22 mouse cellular contexts compared by ENCODE assay signal in the genomic region with DNA sequence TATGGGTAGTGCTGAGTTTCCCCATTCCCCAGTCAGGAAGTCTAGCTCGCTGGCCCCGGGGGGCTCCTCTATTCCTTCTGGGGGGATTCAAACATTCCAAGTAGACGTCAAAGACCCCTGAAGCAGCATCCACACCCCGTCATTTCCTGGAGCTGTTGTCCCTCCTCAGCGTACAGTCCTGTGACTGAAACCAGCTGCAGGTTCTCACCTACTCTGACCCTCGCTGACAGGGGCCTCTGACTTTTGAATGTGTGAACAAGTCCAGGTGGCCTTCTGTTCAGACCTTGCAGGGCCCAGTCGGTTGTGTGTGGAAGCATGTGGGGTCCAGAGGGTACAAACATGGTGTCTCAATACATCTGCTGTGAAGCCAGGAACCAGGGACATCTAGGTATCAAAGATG. TPM values are rescaled to one million over a fixed set of nuclear protein-coding genes. Genes with fewer than 3 reads are reported as not detected.
DNase-seq lines count a peak whose midpoint lies in the region; ATAC-seq and TF ChIP-seq lines count a peak whose summit lies in the region.
"Had no signal": no experiment of that assay in that cellular context is flagged by ENCODE, and none has a peak within 500 bp of the region (broad histone marks: within the 10 kb centered on the region; RNA-seq: fewer than 3 reads in every experiment).

No protein-coding gene starts in this region.

- H3K4me3 ChIP-seq in forebrain, embryonic 10.5 days, result no peak overlapping the region
- no peak overlapping the region for H3K4me3 ChIP-seq in forebrain, embryonic 14.5 days (ENCODE audit: low read depth, low read length)
- no peak overlapping the region for H3K4me3 ChIP-seq in stomach, embryonic 14.5 days (ENCODE audit: low read depth, low read length)
- H3K4me3 ChIP-seq in stomach, postnatal 0 days (ENCODE audit: low read depth, low read length), result no peak overlapping the region
- H3K4me3 ChIP-seq in liver, embryonic 14.5 days (ENCODE audit: insufficient read depth in 1 of 2, low read depth in 2 of 2, low read length in 2 of 2), result no peak overlapping the region
- no peak overlapping the region for H3K4me3 ChIP-seq in stomach, embryonic 16.5 days (replicated peaks; ENCODE audit: low read length)
- H3K4me3 ChIP-seq: embryonic facial prominence, embryonic 12.5 days; forebrain, embryonic 15.5 days; hindbrain, embryonic 15.5 days; midbrain, embryonic 12.5 days had no signal

- 68% methylated on average over 7 of the region's 7 CpGs for WGBS in forebrain, embryonic 10.5 days
- WGBS in forebrain, embryonic 14.5 days, result 82% methylated on average over 7 of the region's 7 CpGs
- 44% methylated on average over 7 of the region's 7 CpGs for WGBS in stomach, embryonic 14.5 days
- WGBS in stomach, postnatal 0 days, result 49% methylated on average over 7 of the region's 7 CpGs
- 71% methylated on average over 7 of the region's 7 CpGs for WGBS in liver, embryonic 14.5 days (ENCODE audit: insufficient replicate concordance)
- 46% methylated on average over 7 of the region's 7 CpGs for WGBS in stomach, embryonic 16.5 days

- H3K4me2 ChIP-seq in forebrain, embryonic 14.5 days (ENCODE audit: low read length), result no peak overlapping the region
- H3K4me2 ChIP-seq in stomach, embryonic 14.5 days (replicated peaks; ENCODE audit: low read depth, low read length), result no peak overlapping the region
- no peak overlapping the region for H3K4me2 ChIP-seq in stomach, postnatal 0 days (replicated peaks; ENCODE audit: low read depth)
- peak overlapping the region; percentile 70 for H3K4me2 ChIP-seq in liver, embryonic 14.5 days (ENCODE audit: low read depth)
- no peak overlapping the region for H3K4me2 ChIP-seq in stomach, embryonic 16.5 days (ENCODE audit: low read depth, low read length)
- H3K4me2 ChIP-seq: embryonic facial prominence, embryonic 12.5 days; forebrain, embryonic 15.5 days; hindbrain, embryonic 15.5 days; midbrain, embryonic 12.5 days had no signal

- no peaks in the 10 kb centered on the region for H3K27me3 ChIP-seq in forebrain, embryonic 10.5 days (ENCODE audit: poor library complexity, severe bottlenecking)
- no peaks in the 10 kb centered on the region for H3K27me3 ChIP-seq in forebrain, embryonic 14.5 days (replicated peaks; ENCODE audit: control insufficient read depth, insufficient read depth, low read length)
- H3K27me3 ChIP-seq in stomach, embryonic 14.5 days (ENCODE audit: control insufficient read depth, insufficient read depth, low read length), result no peaks in the 10 kb centered on the region
- no peaks in the 10 kb centered on the region for H3K27me3 ChIP-seq in stomach, postnatal 0 days (ENCODE audit: control insufficient read depth, insufficient read depth, low read length)
- no peaks in the 10 kb centered on the region for H3K27me3 ChIP-seq in liver, embryonic 14.5 days (ENCODE audit: control insufficient read depth, insufficient read depth, low read length)
- no peaks in the 10 kb centered on the region for H3K27me3 ChIP-seq in stomach, embryonic 16.5 days (ENCODE audit: control insufficient read depth, insufficient read depth, low read length)
- H3K27me3 ChIP-seq: embryonic facial prominence, embryonic 12.5 days; forebrain, embryonic 15.5 days; hindbrain, embryonic 15.5 days; midbrain, embryonic 12.5 days had no signal

- no peaks in the 10 kb centered on the region for H3K9me3 ChIP-seq in forebrain, embryonic 10.5 days
- no peaks in the 10 kb centered on the region for H3K9me3 ChIP-seq in forebrain, embryonic 14.5 days (replicated peaks; ENCODE audit: control insufficient read depth, low read length)
- H3K9me3 ChIP-seq in stomach, embryonic 14.5 days (ENCODE audit: control insufficient read depth, low read depth, low read length), result no peaks in the 10 kb centered on the region
- no peaks in the 10 kb centered on the region for H3K9me3 ChIP-seq in stomach, postnatal 0 days (ENCODE audit: control insufficient read depth, low read length)
- H3K9me3 ChIP-seq in liver, embryonic 14.5 days (ENCODE audit: control insufficient read depth, low read length), result no peaks in the 10 kb centered on the region
- no peaks in the 10 kb centered on the region for H3K9me3 ChIP-seq in stomach, embryonic 16.5 days (replicated peaks; ENCODE audit: control insufficient read depth, low read length)
- H3K9me3 ChIP-seq: embryonic facial prominence, embryonic 12.5 days; forebrain, embryonic 15.5 days; hindbrain, embryonic 15.5 days; midbrain, embryonic 12.5 days had no signal

- H3K36me3 ChIP-seq in forebrain, embryonic 10.5 days (replicated peaks), result no peaks in the 10 kb centered on the region
- no peaks in the 10 kb centered on the region for H3K36me3 ChIP-seq in forebrain, embryonic 14.5 days (ENCODE audit: control insufficient read depth, insufficient read depth, low read length)
- H3K36me3 ChIP-seq in stomach, embryonic 14.5 days (ENCODE audit: control insufficient read depth, insufficient read depth, low read length), result no peaks in the 10 kb centered on the region
- H3K36me3 ChIP-seq in stomach, postnatal 0 days (ENCODE audit: control insufficient read depth, insufficient read depth, low read length), result no peaks in the 10 kb centered on the region
- no peaks in the 10 kb centered on the region for H3K36me3 ChIP-seq in liver, embryonic 14.5 days (replicated peaks; ENCODE audit: control insufficient read depth, insufficient read depth, low read depth)
- no peaks in the 10 kb centered on the region for H3K36me3 ChIP-seq in stomach, embryonic 16.5 days (ENCODE audit: control insufficient read depth, insufficient read depth, low read length)
- H3K36me3 ChIP-seq: embryonic facial prominence, embryonic 12.5 days; forebrain, embryonic 15.5 days; hindbrain, embryonic 15.5 days; midbrain, embryonic 12.5 days had no signal

- H3K4me1 ChIP-seq in forebrain, embryonic 10.5 days, result no peaks in the 10 kb centered on the region
- H3K4me1 ChIP-seq in forebrain, embryonic 14.5 days (ENCODE audit: control insufficient read depth, insufficient read depth, low read length), result no peaks in the 10 kb centered on the region
- 0 out of 2 replicates have a peak, but pooled peaks cover 3% of the 10 kb centered on the region for H3K4me1 ChIP-seq in stomach, embryonic 14.5 days (ENCODE audit: control insufficient read depth, insufficient read depth, low read length)
- H3K4me1 ChIP-seq in stomach, postnatal 0 days (replicated peaks; ENCODE audit: control insufficient read depth, insufficient read depth), result no peaks in the 10 kb centered on the region
- peaks cover 62 to 73% of the 10 kb centered on the region in 2 experiments for H3K4me1 ChIP-seq in liver, embryonic 14.5 days (replicated peaks; ENCODE audit: control insufficient read depth in 2 of 2, insufficient read depth in 2 of 2, low read length in 1 of 2)
- no peaks in the 10 kb centered on the region; the same call in 1 of the 2 replicates for H3K4me1 ChIP-seq in stomach, embryonic 16.5 days (ENCODE audit: control insufficient read depth, insufficient read depth, low read length)
- H3K4me1 ChIP-seq: embryonic facial prominence, embryonic 12.5 days; forebrain, embryonic 15.5 days; hindbrain, embryonic 15.5 days; midbrain, embryonic 12.5 days had no signal

- TF ChIP-seq CTCF in stomach, postnatal 0 days (IDR thresholded peaks at IDR 0.05; ENCODE audit: low read depth), result no peak
- TF ChIP-seq CTCF in liver, embryonic 14.5 days (IDR thresholded peaks at IDR 0.05; ENCODE audit: low read depth), result no peak

- peak overlapping the region; percentile 56; the same call in 1 of the 2 replicates for H3K27ac ChIP-seq in forebrain, embryonic 10.5 days
- no peak overlapping the region for H3K27ac ChIP-seq in forebrain, embryonic 14.5 days (ENCODE audit: low read depth, low read length)
- 0 out of 2 replicates have a peak overlapping the region, but pooled peaks have one; percentile 0 for H3K27ac ChIP-seq in stomach, embryonic 14.5 days (ENCODE audit: low read length)
- no peak overlapping the region for H3K27ac ChIP-seq in stomach, postnatal 0 days (replicated peaks)
- H3K27ac ChIP-seq in liver, embryonic 14.5 days, result peak overlapping the region; percentile 97
- H3K27ac ChIP-seq in stomach, embryonic 16.5 days (ENCODE audit: low read length), result no peak overlapping the region; the same call in 1 of the 2 replicates
- H3K27ac ChIP-seq: embryonic facial prominence, embryonic 12.5 days; forebrain, embryonic 15.5 days; hindbrain, embryonic 15.5 days; midbrain, embryonic 12.5 days had no signal

- TF ChIP-seq EP300 in stomach, postnatal 0 days (optimal IDR thresholded peaks at IDR 0.05), result no peak
- no peak for TF ChIP-seq EP300 in liver, embryonic 14.5 days (IDR thresholded peaks at IDR 0.05; ENCODE audit: low read depth)

- ATAC-seq in forebrain, embryonic 14.5 days, result no peak
- ATAC-seq in stomach, embryonic 14.5 days (ENCODE audit: insufficient number of reproducible peaks, insufficient read depth, low FRiP score, low read depth), result no peak
- no peak for ATAC-seq in stomach, postnatal 0 days (ENCODE audit: low FRiP score, low TSS enrichment)
- ATAC-seq in liver, embryonic 14.5 days (ENCODE audit: insufficient read depth), result no peak
- ATAC-seq in stomach, embryonic 16.5 days (ENCODE audit: insufficient read depth, low FRiP score), result no peak
- ATAC-seq: forebrain, embryonic 15.5 days had no signal

- no peak overlapping the region for H3K9ac ChIP-seq in forebrain, embryonic 14.5 days (ENCODE audit: low read length)
- no peak overlapping the region for H3K9ac ChIP-seq in stomach, embryonic 14.5 days (replicated peaks; ENCODE audit: low read depth, low read length)
- H3K9ac ChIP-seq in stomach, postnatal 0 days (ENCODE audit: low read length), result no peak overlapping the region
- H3K9ac ChIP-seq in liver, embryonic 14.5 days (replicated peaks), result peak overlapping the region; percentile 55
- H3K9ac ChIP-seq in stomach, embryonic 16.5 days (ENCODE audit: low read length), result peak overlapping the region; percentile 39; the same call in 1 of the 2 replicates
- H3K9ac ChIP-seq: embryonic facial prominence, embryonic 12.5 days; forebrain, embryonic 15.5 days; hindbrain, embryonic 15.5 days; midbrain, embryonic 12.5 days had no signal

- no peak for DNase-seq in forebrain, embryonic 10.5 days (ENCODE audit: extremely low spot score, low spot score)
- no peak for DNase-seq in forebrain, embryonic 14.5 days (ENCODE audit: low spot score)
- DNase-seq in stomach, postnatal 0 days (ENCODE audit: low spot score), result no peak
- DNase-seq in liver, embryonic 14.5 days (ENCODE audit: low read depth in 3 of 3, low spot score in 3 of 3), result no peak
- no peak for DNase-seq in spleen, postnatal 14 days (ENCODE audit: low spot score in 2 of 2)
- no peak for DNase-seq in T-cell, adult 2 months (ENCODE audit: low spot score)
- DNase-seq: adrenal gland, postnatal 36 days; cerebellum, postnatal 10 days; gastrocnemius, postnatal 14 days; heart, adult 18-20 months; kidney, adult 8-10 months; kidney, postnatal 10 days; lung, adult 2 months; lung, postnatal 14 days; right cerebral cortex, postnatal 14 days; thymus, adult 18-20 months had no signal

RNA-seq across cellular contexts. Expression of a gene that starts 55.2 kb away (rescaled TPM):
- 17.3 and 18.6 TPM in 2 replicates for polyA plus RNA-seq in forebrain, embryonic 10.5 days (2016; fragmentation: Nextera tagmentation; extraction: Ambion mirVana)
- polyA plus RNA-seq in forebrain, embryonic 14.5 days (2014; fragmentation: Nextera tagmentation; extraction: Ambion mirVana), result 11.8 and 14.7 TPM in 2 replicates
- polyA plus RNA-seq in stomach, embryonic 14.5 days (2014; fragmentation: Nextera tagmentation; extraction: Ambion mirVana), result 23.9 and 24.1 TPM in 2 replicates
- polyA plus RNA-seq in stomach, postnatal 0 days (2015; fragmentation: Nextera tagmentation; extraction: Ambion mirVana), result 11.6 and 12.8 TPM in 2 replicates
- polyA plus RNA-seq in liver, embryonic 14.5 days (2012; rRNA removed), result 21.1 and 25.5 TPM in 2 replicates
- 15.8 and 19.0 TPM in 2 replicates for polyA plus RNA-seq in liver, embryonic 14.5 days (2014; fragmentation: Nextera tagmentation; extraction: Ambion mirVana)
- polyA plus RNA-seq in stomach, embryonic 16.5 days (2015; fragmentation: Nextera tagmentation; extraction: Ambion mirVana), result 21.8 and 22.9 TPM in 2 replicates

Comparison
In these comparisons a context has a peak if more than half of its experiments do, and no peak if none do; other contexts are left out.
1. H3K27ac ChIP-seq: peak in forebrain, embryonic 10.5 days (single experiment), stomach, embryonic 14.5 days (single experiment) and liver, embryonic 14.5 days (single experiment); none in forebrain, embryonic 14.5 days (single experiment), stomach, postnatal 0 days (single experiment) and stomach, embryonic 16.5 days (single experiment).
2. H3K9ac ChIP-seq: peak in liver, embryonic 14.5 days (single experiment) and stomach, embryonic 16.5 days (single experiment); none in forebrain, embryonic 14.5 days (single experiment), stomach, embryonic 14.5 days (single experiment) and stomach, postnatal 0 days (single experiment).